Mouse (Mus musculus) kidney, embryonic 14.5 days (tissue): ENCODE measurements around the gene Runx1. TPM values are rescaled to one million over a fixed set of nuclear protein-coding genes. Genes with fewer than 3 reads are reported as not detected.

Experiments
- ATAC-seq: fragments of 200-750 bp; cut with Nextera tagmentation; 2 replicates; pipeline ENCODE4 v1.8.0; 2017; ENCODE audit warnings: moderate number of reproducible peaks, mild to moderate bottlenecking, moderate TSS enrichment, moderate library complexity; ENCODE audit not compliant: low FRiP score, low TSS enrichment
- H3K27ac ChIP-seq: fragments of 300-500 bp; sonication (generic); 2 replicates; pipeline ENCODE4 v1.5.1; 2014; ENCODE audit warnings: low read depth, mild to moderate bottlenecking, low read length, moderate library complexity, mixed read lengths
- H3K27me3 ChIP-seq: fragments of 300-500 bp; sonication (generic); 2 replicates; pipeline ENCODE4 v1.6.1; 2014; ENCODE audit warnings: mild to moderate bottlenecking, low read length; ENCODE audit not compliant: control insufficient read depth, insufficient read depth
- H3K36me3 ChIP-seq: fragments of 300-500 bp; sonication (generic); 2 replicates; pipeline ENCODE4 v1.6.1; 2014; ENCODE audit warnings: low read length, mixed read lengths; ENCODE audit not compliant: control insufficient read depth, insufficient read depth
- H3K4me1 ChIP-seq: fragments of 300-500 bp; sonication (generic); 2 replicates; pipeline ENCODE4 v1.6.1; 2014; ENCODE audit warnings: low read length, mixed read lengths; ENCODE audit not compliant: control insufficient read depth, insufficient read depth
- H3K4me2 ChIP-seq: fragments of 300-500 bp; sonication (generic); replicated peaks from 2 replicates; pipeline ENCODE4 v1.6.1; 2014; ENCODE audit warnings: low read depth, mild to moderate bottlenecking, low read length
- H3K4me3 ChIP-seq: fragments of 300-500 bp; sonication (generic); 2 replicates; pipeline ENCODE4 v1.5.1; 2014; ENCODE audit warnings: mild to moderate bottlenecking, low read length
- H3K9ac ChIP-seq: fragments of 300-500 bp; sonication (generic); 2 replicates; pipeline ENCODE4 v1.6.1; 2014; ENCODE audit warnings: low read depth, mild to moderate bottlenecking, low read length, moderate library complexity
- H3K9me3 ChIP-seq: fragments of 300-500 bp; sonication (generic); 2 replicates; pipeline ENCODE4 v1.6.1; 2016; ENCODE audit warnings: low read length; ENCODE audit not compliant: control insufficient read depth
- WGBS: fragments of 180-500 bp; shearing (Covaris S2); extraction: QIAGEN DNeasy Blood & Tissue Kit; methylation state at CpG from one replicate; pipeline ENCODE4 v1.1.7; 2014; 5-methylcytosine and 5-hydroxymethylcytosine counted together
- polyA plus RNA-seq: library from polyadenylated mRNA; unstranded; fragments of >200 nt; fragmentation: Nextera tagmentation; extraction: Ambion mirVana; gene quantifications from 2 replicates; pipeline ENCODE4 v1.2.1, GENCODE M21; 2014

The Runx1 gene
- polyA plus RNA-seq, 1 experiment from 2014 or later, result 1.3 TPM

- H3K9ac ChIP-seq, result no peak overlapping the region
- peaks cover 8% of the 10 kb centered on the region; the same call in 1 of the 2 replicates for H3K4me1 ChIP-seq
- H3K9me3 ChIP-seq, result no peaks in the 10 kb centered on the region
- no peak overlapping the region for H3K27ac ChIP-seq
- ATAC-seq, result no peak
- H3K4me3 ChIP-seq, result no peak overlapping the region
- H3K36me3 ChIP-seq, result no peaks in the 10 kb centered on the region
- H3K4me2 ChIP-seq, result no peak overlapping the region
- H3K27me3 ChIP-seq, result peaks cover 6% of the 10 kb centered on the region; the same call in 1 of the 2 replicates
- 40% methylated on average over 6 of the region's 6 CpGs for WGBS
Observed at GRCm38 (mm10) chr16:92685766-92686315, 140.1 kb downstream of the Runx1 start.

GRCm38 (mm10) chr16:92684423-92685211 is 141.3 kb downstream of the Runx1 start:
- 56% methylated on average over 21 of the region's 21 CpGs for WGBS

GRCm38 (mm10) chr16:92676630-92677029 is 149.3 kb downstream of the Runx1 start:
- no peak overlapping the region for H3K27ac ChIP-seq
- no peaks in the 10 kb centered on the region for H3K9me3 ChIP-seq
- no peaks in the 10 kb centered on the region for H3K4me1 ChIP-seq
- no peaks in the 10 kb centered on the region for H3K27me3 ChIP-seq
- no peak overlapping the region for H3K4me3 ChIP-seq
- no peaks in the 10 kb centered on the region for H3K36me3 ChIP-seq
- H3K4me2 ChIP-seq, result no peak overlapping the region
- ATAC-seq, result no peak
- WGBS, result 90% methylated on average over 5 of the region's 5 CpGs
- H3K9ac ChIP-seq, result no peak overlapping the region

More at GRCm38 (mm10) chr16:92684423-92685211, 141.3 kb downstream of the Runx1 start:
- Histone ChIP-seq H3K27ac (no peak overlapping the region), H3K4me3 (no peak overlapping the region), H3K4me2 (no peak overlapping the region), H3K27me3 (0 out of 2 replicates have a peak, but pooled peaks cover 6% of the 10 kb centered on the region), H3K36me3 (no peaks in the 10 kb centered on the region), H3K4me1 (peaks cover 8% of the 10 kb centered on the region; the same call in 1 of the 2 replicates), H3K9me3 (no peaks in the 10 kb centered on the region), H3K9ac (no peak overlapping the region)
- ATAC-seq, result no peak

DNA sequence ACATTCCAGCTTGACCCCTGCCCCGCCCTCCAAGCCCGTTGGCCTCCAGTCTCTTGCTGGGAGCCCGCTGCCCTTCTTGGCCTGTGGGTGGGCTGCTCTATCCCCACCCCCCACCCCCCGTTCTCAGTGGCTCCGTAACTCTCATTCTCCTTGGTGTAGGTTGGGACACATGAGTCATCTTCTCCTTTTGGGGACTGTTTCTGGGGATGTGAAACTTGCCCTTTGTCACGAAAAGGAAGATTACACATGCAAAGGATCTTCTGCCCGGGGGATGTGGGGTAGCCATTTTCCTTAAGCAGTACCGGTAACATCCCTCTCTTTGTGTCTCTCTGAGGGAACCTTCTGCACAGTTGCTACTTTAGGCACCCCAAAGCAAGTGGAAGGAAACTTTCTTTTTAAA is 150.3 kb downstream of the Runx1 start:
- Histone ChIP-seq H3K36me3 (no peaks in the 10 kb centered on the region), H3K9ac (no peak overlapping the region), H3K4me3 (no peak overlapping the region), H3K4me2 (no peak overlapping the region), H3K27me3 (no peaks in the 10 kb centered on the region), H3K9me3 (no peaks in the 10 kb centered on the region), H3K27ac (no peak overlapping the region), H3K4me1 (no peaks in the 10 kb centered on the region)
- WGBS, result 62% methylated on average over 8 of the region's 8 CpGs
- no peak for ATAC-seq

- ATAC-seq, result no peak
- Histone ChIP-seq H3K9ac (no peak overlapping the region), H3K9me3 (no peaks in the 10 kb centered on the region), H3K27me3 (no peaks in the 10 kb centered on the region), H3K27ac (no peak overlapping the region), H3K36me3 (no peaks in the 10 kb centered on the region), H3K4me2 (no peak overlapping the region), H3K4me3 (no peak overlapping the region), H3K4me1 (no peaks in the 10 kb centered on the region)
- 68% methylated on average over 11 of the region's 11 CpGs for WGBS
Observed at GRCm38 (mm10) chr16:92674916-92675450, 151.0 kb downstream of the Runx1 start.

GRCm38 (mm10) chr16:92674121-92674816 is 151.7 kb downstream of the Runx1 start:
- no peak overlapping the region for H3K9ac ChIP-seq
- no peaks in the 10 kb centered on the region for H3K9me3 ChIP-seq
- WGBS, result 51% methylated on average over 18 of the region's 18 CpGs
- no peak overlapping the region for H3K4me3 ChIP-seq
- no peak for ATAC-seq
- no peaks in the 10 kb centered on the region for H3K4me1 ChIP-seq
- no peak overlapping the region for H3K4me2 ChIP-seq
- no peaks in the 10 kb centered on the region for H3K36me3 ChIP-seq
- no peak overlapping the region for H3K27ac ChIP-seq
- H3K27me3 ChIP-seq, result no peaks in the 10 kb centered on the region

DNA sequence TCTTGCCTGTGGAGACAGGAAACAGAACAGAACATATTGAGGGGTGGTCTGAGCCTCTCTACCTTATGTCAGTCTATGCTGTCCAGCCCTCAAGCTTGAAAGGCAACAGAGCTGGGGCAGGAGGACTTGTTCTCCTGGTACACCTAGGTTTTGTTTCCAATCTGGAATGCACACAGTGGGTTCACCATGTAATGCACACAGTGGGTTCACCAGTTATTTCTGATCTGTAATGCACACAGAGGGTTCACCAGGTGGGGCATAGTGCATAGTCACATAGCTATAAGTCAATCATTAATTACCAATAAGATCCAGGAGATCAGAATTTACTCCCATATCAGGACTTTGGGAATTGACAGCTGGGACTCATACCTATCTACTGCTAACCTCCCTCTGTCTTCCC is 157.1 kb downstream of the Runx1 start:
- H3K27me3 ChIP-seq, result no peaks in the 10 kb centered on the region
- H3K27ac ChIP-seq, result no peak overlapping the region
- H3K9me3 ChIP-seq, result no peaks in the 10 kb centered on the region
- H3K36me3 ChIP-seq, result no peaks in the 10 kb centered on the region
- no peak overlapping the region for H3K9ac ChIP-seq
- no peak for ATAC-seq
- no peaks in the 10 kb centered on the region for H3K4me1 ChIP-seq
- no peak overlapping the region for H3K4me2 ChIP-seq
- H3K4me3 ChIP-seq, result no peak overlapping the region

DNA sequence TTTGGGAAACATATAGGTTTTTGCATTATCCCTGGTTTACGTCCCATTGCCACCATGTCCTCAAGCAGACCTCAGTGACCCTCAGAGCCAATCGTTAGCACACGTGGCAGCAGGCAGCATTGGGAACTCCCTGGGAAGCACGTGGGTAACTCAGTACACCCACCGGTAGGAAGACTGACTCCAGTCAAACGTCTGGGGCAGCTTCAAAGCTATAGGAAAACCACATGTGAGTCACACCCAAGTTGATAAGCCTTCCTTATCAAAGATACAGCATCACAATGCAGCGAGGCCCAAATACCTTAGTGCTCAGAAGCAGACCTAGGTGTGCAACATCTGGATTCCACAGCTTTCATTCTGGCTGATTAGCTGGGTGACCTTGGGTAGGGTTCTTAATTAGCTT is 164.2 kb downstream of the Runx1 start:
- H3K27ac ChIP-seq, result no peak overlapping the region
- H3K4me3 ChIP-seq, result no peak overlapping the region
- H3K9me3 ChIP-seq, result no peaks in the 10 kb centered on the region
- no peak overlapping the region for H3K9ac ChIP-seq
- no peaks in the 10 kb centered on the region for H3K36me3 ChIP-seq
- H3K4me2 ChIP-seq, result no peak overlapping the region
- no peak for ATAC-seq
- 82% methylated on average over 7 of the region's 7 CpGs for WGBS
- H3K4me1 ChIP-seq, result no peaks in the 10 kb centered on the region
- peaks cover 4% of the 10 kb centered on the region for H3K27me3 ChIP-seq

GRCm38 (mm10) chr16:92656750-92657149 is 169.2 kb downstream of the Runx1 start:
- H3K4me3 ChIP-seq, result no peak overlapping the region
- H3K4me1 ChIP-seq, result peaks cover 3% of the 10 kb centered on the region; the same call in 1 of the 2 replicates
- H3K27ac ChIP-seq, result no peak overlapping the region
- peaks cover 6% of the 10 kb centered on the region for H3K27me3 ChIP-seq
- ATAC-seq, result no peak
- no peaks in the 10 kb centered on the region for H3K9me3 ChIP-seq
- no peak overlapping the region for H3K9ac ChIP-seq
- H3K36me3 ChIP-seq, result no peaks in the 10 kb centered on the region
- no peak overlapping the region for H3K4me2 ChIP-seq
- WGBS, result 96% methylated on average over 5 of the region's 5 CpGs
